Mouse (Mus musculus): ENCODE results near the gene Calm5. TPM values are rescaled to one million over a fixed set of nuclear protein-coding genes. Genes with fewer than 3 reads are reported as not detected.

Gene Calm5
- polyA plus RNA-seq, 1 experiment: not detected

DNA sequence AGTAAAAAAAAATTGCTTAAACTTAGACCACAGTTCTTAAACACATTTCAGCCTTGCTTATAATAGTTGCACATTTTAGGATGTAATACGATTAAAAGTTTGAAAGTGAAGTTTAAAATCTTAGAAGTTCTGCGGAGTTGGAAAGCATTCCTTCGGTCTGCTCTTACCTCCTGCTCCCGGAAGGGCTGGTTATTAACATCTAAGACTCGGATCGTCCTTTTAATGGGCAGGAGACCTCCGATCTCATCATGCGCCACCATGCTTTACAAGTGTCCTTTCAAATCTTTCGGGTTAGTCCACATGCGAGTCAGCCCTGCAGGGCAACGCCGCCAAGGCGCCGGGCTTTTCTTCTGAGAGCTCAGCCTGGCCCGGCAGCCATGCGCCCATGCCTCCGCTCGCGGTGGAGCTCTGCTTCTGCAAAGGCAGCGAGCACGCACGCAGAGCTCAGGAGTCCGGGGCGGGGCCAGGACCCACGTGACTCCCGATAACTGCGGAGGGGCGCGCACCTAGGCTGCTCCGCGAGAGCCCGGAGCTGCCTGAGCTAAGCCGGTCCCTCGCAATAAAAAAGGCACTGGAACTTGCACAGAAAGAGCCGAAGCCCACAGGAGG is 39.3 kb downstream of the Calm5 start:
- TF ChIP-seq GATA1 (IDR thresholded peaks at IDR 0.05; ENCODE audit: low read length): no peak

DNA sequence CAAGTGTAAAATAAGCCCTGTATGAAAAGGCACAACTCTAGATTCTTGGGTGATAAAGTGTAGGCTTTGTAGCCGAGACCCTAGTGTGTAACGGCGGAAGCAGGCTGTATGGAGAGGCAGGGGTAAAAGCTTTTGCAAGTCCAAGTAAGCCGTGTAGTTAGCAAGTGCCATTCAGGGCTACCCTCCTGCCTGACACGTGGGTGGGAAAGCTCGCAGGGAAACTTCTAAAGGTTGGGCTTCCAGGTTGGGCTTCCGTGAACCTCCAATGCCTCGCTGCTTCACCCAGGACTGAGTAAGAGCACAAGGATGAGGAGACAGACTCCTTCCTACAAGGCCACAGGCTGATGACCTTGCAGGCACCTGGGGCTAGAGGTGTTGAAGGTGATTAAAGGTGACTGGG is 40.6 kb downstream of the Calm5 start:
- no peak for TF ChIP-seq GATA1 (IDR thresholded peaks at IDR 0.05; ENCODE audit: low read length)

DNA sequence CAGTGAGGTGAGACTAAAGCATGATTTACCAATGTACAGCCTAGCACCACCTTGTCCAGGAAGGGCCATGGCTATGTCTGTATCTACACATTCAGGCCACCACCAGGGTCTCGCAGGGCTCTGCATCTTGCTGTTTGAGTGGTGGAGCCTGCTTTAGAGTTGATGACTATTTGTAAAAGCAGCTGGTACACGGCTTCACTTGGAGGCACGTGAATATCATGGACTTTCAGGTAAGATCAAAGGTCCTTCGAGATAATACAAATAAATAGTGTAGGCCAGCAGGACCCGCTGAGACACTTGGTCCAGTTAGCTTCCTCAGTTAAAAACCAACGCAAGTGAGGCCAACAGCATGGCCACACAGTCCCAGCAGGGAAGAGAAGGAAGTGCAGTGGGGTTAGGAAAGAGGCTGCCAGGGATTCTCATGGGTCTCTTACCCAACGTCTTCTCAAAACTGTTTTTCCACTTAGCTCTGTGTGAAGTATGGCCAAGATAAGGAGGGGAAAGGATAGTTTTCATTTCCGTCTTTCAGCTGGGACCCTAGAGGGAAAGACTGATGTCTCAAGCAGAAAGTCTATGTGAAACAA is 41.5 kb downstream of the Calm5 start:
- no peak for TF ChIP-seq GATA1 (IDR thresholded peaks at IDR 0.05; ENCODE audit: low read length)

DNA sequence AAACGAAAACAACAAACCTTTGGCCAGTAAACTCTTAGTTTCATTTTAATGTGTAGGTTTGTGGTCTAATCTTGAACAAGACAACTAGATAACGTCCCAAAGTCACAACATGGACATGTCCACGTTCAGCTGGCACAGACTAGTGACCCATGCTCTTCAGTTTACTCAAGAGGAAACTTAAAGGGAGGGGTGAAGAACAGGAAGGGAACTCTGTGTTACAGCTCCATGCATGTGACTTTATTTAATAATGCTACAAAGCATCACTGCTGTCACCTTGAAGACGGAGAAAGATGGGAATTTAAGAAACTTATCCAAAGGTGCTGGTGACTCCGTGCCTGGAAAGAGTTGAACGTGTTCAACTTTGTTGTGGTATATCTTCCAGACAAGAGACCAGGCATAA is 42.1 kb downstream of the Calm5 start:
- no peak for TF ChIP-seq GATA1 (IDR thresholded peaks at IDR 0.05; ENCODE audit: low read length)

DNA sequence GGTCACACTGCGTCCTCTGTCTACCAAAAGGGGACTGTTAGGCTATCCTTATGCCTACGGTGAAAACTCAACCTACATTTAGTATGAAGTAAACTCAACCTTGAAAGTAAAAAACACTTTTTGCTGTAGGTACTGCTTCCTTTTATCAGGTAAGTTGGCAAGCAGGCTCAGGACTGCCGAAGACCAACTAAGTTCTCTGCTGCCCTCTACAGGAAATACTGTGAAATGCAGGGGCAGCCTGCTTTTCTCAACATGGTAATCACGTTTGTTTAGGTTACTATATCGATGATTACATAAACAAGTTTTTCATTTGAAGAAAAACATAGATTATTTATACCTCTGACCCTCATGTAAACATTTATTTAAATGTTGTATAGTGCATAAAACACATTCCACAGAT is 42.9 kb downstream of the Calm5 start:
- TF ChIP-seq GATA1 (IDR thresholded peaks at IDR 0.05; ENCODE audit: low read length): no peak

DNA sequence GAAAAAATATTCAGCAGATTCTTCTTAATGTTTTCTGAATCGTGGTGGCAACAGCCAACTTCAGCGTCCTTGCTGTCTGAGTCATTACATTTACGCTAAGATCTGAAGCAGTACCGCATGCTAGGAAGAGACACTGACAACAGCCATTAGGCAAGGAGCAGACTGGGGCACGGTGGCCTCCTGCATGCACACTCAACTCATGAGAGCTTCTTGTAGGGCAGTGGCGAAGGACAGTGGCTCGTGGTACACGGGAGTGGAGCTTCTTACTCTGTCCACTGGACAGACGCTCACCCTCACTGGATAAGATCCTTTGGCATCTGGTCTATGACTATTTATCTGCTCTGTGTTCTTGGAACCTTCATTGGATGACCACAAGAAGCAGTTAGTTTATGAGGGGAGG is 45.3 kb downstream of the Calm5 start:
- TF ChIP-seq GATA1 (IDR thresholded peaks at IDR 0.05; ENCODE audit: low read length): no peak

Other genes with a start within 250 kb of the Calm5 start
- gene Fam208b, start 243.1 kb upstream of the Calm5 start, polyA plus RNA-seq (2012): 5.4 and 9.0 TPM in 2 replicates
- not detected in 2 replicates for gene Asb13, start 220.1 kb upstream of the Calm5 start, polyA plus RNA-seq (2012)
- gene Calml3, start 49.9 kb upstream of the Calm5 start, polyA plus RNA-seq (2012): not detected in 2 replicates
- gene Calm4, start 16.4 kb upstream of the Calm5 start, polyA plus RNA-seq (2012): not detected in 2 replicates
- 53.8 and 65.4 TPM in 2 replicates for gene Net1, start 64.0 kb downstream of the Calm5 start, polyA plus RNA-seq (2012)
- not detected in 2 replicates for gene Tubal3, start 64.1 kb downstream of the Calm5 start, polyA plus RNA-seq (2012)
- not detected in 2 replicates for gene Ucn3, start 91.2 kb downstream of the Calm5 start, polyA plus RNA-seq (2012)
- not detected in 2 replicates for gene Akr1c14, start 194.8 kb downstream of the Calm5 start, polyA plus RNA-seq (2012)